8 mouse cellular contexts compared by ENCODE assay signal in genomic region chr6:82997511-82998102, GRCm38 (mm10). TPM values are rescaled to one million over a fixed set of nuclear protein-coding genes. Genes with fewer than 3 reads are reported as not detected.
DNase-seq lines count a peak whose midpoint lies in the region; ATAC-seq and TF ChIP-seq lines count a peak whose summit lies in the region.

No protein-coding gene starts in this region.

- H3K4me3 ChIP-seq in kidney, adult 2 months (ENCODE audit: insufficient read depth, low read depth, low read length): no peak overlapping the region
- no peak overlapping the region for H3K4me3 ChIP-seq in lung, embryonic 15.5 days

- H3K36me3 ChIP-seq in kidney, adult 2 months (ENCODE audit: control insufficient read depth, insufficient read depth, low read length): no peaks in the 10 kb centered on the region
- no peaks in the 10 kb centered on the region for H3K36me3 ChIP-seq in lung, embryonic 15.5 days

- no peak overlapping the region for H3K9ac ChIP-seq in lung, embryonic 15.5 days

- no peak for TF ChIP-seq POLR2A in kidney, adult 2 months (IDR thresholded peaks at IDR 0.05; ENCODE audit: low read depth, low read length)

- no peaks in the 10 kb centered on the region for H3K27me3 ChIP-seq in kidney, adult 2 months (replicated peaks; ENCODE audit: control insufficient read depth, insufficient read depth, low read length)
- no peaks in the 10 kb centered on the region for H3K27me3 ChIP-seq in lung, embryonic 15.5 days

- H3K4me1 ChIP-seq in kidney, adult 2 months (ENCODE audit: control insufficient read depth, insufficient read depth, low read length): no peaks in the 10 kb centered on the region
- peaks cover 9% of the 10 kb centered on the region for H3K4me1 ChIP-seq in lung, embryonic 15.5 days

- no peaks in the 10 kb centered on the region for H3K9me3 ChIP-seq in lung, embryonic 15.5 days

- ATAC-seq in erythroblast, adult 5-6 weeks (replicated peaks; ENCODE audit: low FRiP score, poor library complexity, severe bottlenecking): peak; percentile 23
- ATAC-seq in lung, embryonic 15.5 days (ENCODE audit: borderline replicate concordance, extremely low read depth, low FRiP score, low TSS enrichment): peak; percentile 46; the same call in 1 of the 2 replicates
- ATAC-seq in CD4-positive, CD25-positive, alpha-beta regulatory T cell, adult 4 months: no peak

- peak overlapping the region; percentile 39; the same call in 1 of the 2 replicates for H3K4me2 ChIP-seq in lung, embryonic 15.5 days

- 45% methylated on average over 7 of the region's 7 CpGs for WGBS in kidney, adult 2 months
- WGBS in lung, embryonic 15.5 days: 51% methylated on average over 7 of the region's 7 CpGs

- DNase-seq in gastrocnemius, postnatal 25 days: peak; percentile 38
- DNase-seq in gastrocnemius, postnatal 4 days (ENCODE audit: low spot score in 2 of 2): no peak
- DNase-seq in Muller cell, postnatal 12 days (ENCODE audit: inconsistent ontology term): peak; percentile 51
- peak; percentile 77 for DNase-seq in kidney, adult 2 months
- DNase-seq in urinary bladder, postnatal 4 days (ENCODE audit: low spot score in 2 of 2): no peak

- H3K27ac ChIP-seq in kidney, adult 2 months (ENCODE audit: insufficient read depth, low read depth, low read length): peak overlapping the region; percentile 72
- H3K27ac ChIP-seq in lung, embryonic 15.5 days: peak overlapping the region; percentile 46

- no peak for TF ChIP-seq CTCF in kidney, adult 2 months (conservative IDR thresholded peaks at IDR 0.05; ENCODE audit: insufficient read depth, insufficient read length, low read depth, low read length)

RNA-seq across cellular contexts. Expression of gene Dok1, which starts 35.7 kb away (rescaled TPM):
- 1 to 10 TPM; 1.9 to 2.6 TPM for total RNA-seq in gastrocnemius, postnatal 25 days (2021)
- total RNA-seq in gastrocnemius, postnatal 4 days (2021): 10 to 100 TPM in 1 of 2 experiments, 1 to 10 TPM in 1; 9.1 to 10.4 TPM
- 11.3 and 19.4 TPM in 2 replicates for total RNA-seq in erythroblast, adult 5-6 weeks (2015; ENCODE audit: low replicate concordance)
- 23.9 and 24.7 TPM in 2 replicates for total RNA-seq in erythroblast, adult 5-6 weeks (2017; ENCODE audit: low replicate concordance)
- polyA plus RNA-seq in kidney, adult 2 months (2012; rRNA removed): 4.3 and 4.5 TPM in 2 replicates
- polyA plus RNA-seq in lung, embryonic 15.5 days (2015; fragmentation: Nextera tagmentation; extraction: Ambion mirVana): 18.3 and 19.6 TPM in 2 replicates
- polyA plus RNA-seq in CD4-positive, CD25-positive, alpha-beta regulatory T cell, adult 4 months (2017; shearing (Covaris generic)): 100 to 1,000 TPM in 1 of 2 experiments, 10 to 100 TPM in 1; 31.8 to 115 TPM

RNA-seq across cellular contexts. Expression of gene Loxl3, which starts 36.4 kb away (rescaled TPM):
- 1 to 10 TPM; 4.2 to 5.3 TPM for total RNA-seq in gastrocnemius, postnatal 25 days (2021)
- 10 to 100 TPM; 15.4 to 17.3 TPM for total RNA-seq in gastrocnemius, postnatal 4 days (2021)
- 1.5 and 2.9 TPM in 2 replicates for total RNA-seq in erythroblast, adult 5-6 weeks (2015; ENCODE audit: low replicate concordance)
- total RNA-seq in erythroblast, adult 5-6 weeks (2017; ENCODE audit: low replicate concordance): 3.2 and 3.6 TPM in 2 replicates
- polyA plus RNA-seq in kidney, adult 2 months (2012; rRNA removed): 3.1 and 3.6 TPM in 2 replicates
- 21.9 and 23.2 TPM in 2 replicates for polyA plus RNA-seq in lung, embryonic 15.5 days (2015; fragmentation: Nextera tagmentation; extraction: Ambion mirVana)
- 1 to 10 TPM in 1 of 2 experiments, not detected in 1; 1.8 TPM for polyA plus RNA-seq in CD4-positive, CD25-positive, alpha-beta regulatory T cell, adult 4 months (2017; shearing (Covaris generic))

RNA-seq across cellular contexts. Expression of gene M1ap, which starts 50.9 kb away (rescaled TPM):
- total RNA-seq in gastrocnemius, postnatal 25 days (2021): not detected
- under 1 TPM in 1 of 2 experiments, not detected in 1; 0.88 TPM for total RNA-seq in gastrocnemius, postnatal 4 days (2021)
- total RNA-seq in erythroblast, adult 5-6 weeks (2015; ENCODE audit: low replicate concordance): 2.7 and 25.6 TPM in 2 replicates
- total RNA-seq in erythroblast, adult 5-6 weeks (2017; ENCODE audit: low replicate concordance): 8.2 and 16.6 TPM in 2 replicates
- polyA plus RNA-seq in kidney, adult 2 months (2012; rRNA removed): 0.16 and 0.22 TPM in 2 replicates
- 1.9 and 2.5 TPM in 2 replicates for polyA plus RNA-seq in lung, embryonic 15.5 days (2015; fragmentation: Nextera tagmentation; extraction: Ambion mirVana)
- 1 to 10 TPM in 1 of 2 experiments, under 1 TPM in 1; 0.94 to 1.4 TPM for polyA plus RNA-seq in CD4-positive, CD25-positive, alpha-beta regulatory T cell, adult 4 months (2017; shearing (Covaris generic))

RNA-seq across cellular contexts. Expression of gene Aup1, which starts 56.7 kb away (rescaled TPM):
- 10 to 100 TPM; 71.8 to 82.5 TPM for total RNA-seq in gastrocnemius, postnatal 25 days (2021)
- 10 to 100 TPM; 75.5 to 86.3 TPM for total RNA-seq in gastrocnemius, postnatal 4 days (2021)
- 197 and 242 TPM in 2 replicates for total RNA-seq in erythroblast, adult 5-6 weeks (2015; ENCODE audit: low replicate concordance)
- 212 and 218 TPM in 2 replicates for total RNA-seq in erythroblast, adult 5-6 weeks (2017; ENCODE audit: low replicate concordance)
- polyA plus RNA-seq in kidney, adult 2 months (2012; rRNA removed): 442 and 596 TPM in 2 replicates
- polyA plus RNA-seq in lung, embryonic 15.5 days (2015; fragmentation: Nextera tagmentation; extraction: Ambion mirVana): 177 and 188 TPM in 2 replicates
- 100 to 1,000 TPM; 424 to 552 TPM for polyA plus RNA-seq in CD4-positive, CD25-positive, alpha-beta regulatory T cell, adult 4 months (2017; shearing (Covaris generic))

RNA-seq across cellular contexts. Expression of gene Htra2, which starts 57.5 kb away (rescaled TPM):
- total RNA-seq in gastrocnemius, postnatal 25 days (2021): 10 to 100 TPM; 16.5 to 18.4 TPM
- total RNA-seq in gastrocnemius, postnatal 4 days (2021): 10 to 100 TPM; 30.1 to 33.5 TPM
- total RNA-seq in erythroblast, adult 5-6 weeks (2015; ENCODE audit: low replicate concordance): 69.4 and 97.8 TPM in 2 replicates
- total RNA-seq in erythroblast, adult 5-6 weeks (2017; ENCODE audit: low replicate concordance): 41.9 and 57.7 TPM in 2 replicates
- polyA plus RNA-seq in kidney, adult 2 months (2012; rRNA removed): 39.6 and 40.2 TPM in 2 replicates
- 76.6 and 78.4 TPM in 2 replicates for polyA plus RNA-seq in lung, embryonic 15.5 days (2015; fragmentation: Nextera tagmentation; extraction: Ambion mirVana)
- 10 to 100 TPM; 27.3 to 37.9 TPM for polyA plus RNA-seq in CD4-positive, CD25-positive, alpha-beta regulatory T cell, adult 4 months (2017; shearing (Covaris generic))

Comparison
In these comparisons a context has a peak if more than half of its experiments do, and no peak if none do; other contexts are left out.
1. DNase-seq: peak in gastrocnemius, postnatal 25 days (single experiment), Muller cell, postnatal 12 days (single experiment) and kidney, adult 2 months (single experiment); none in gastrocnemius, postnatal 4 days (0 of 2) and urinary bladder, postnatal 4 days (0 of 2).